Mouse (Mus musculus): ENCODE results near the gene Tmcc1. TPM values are rescaled to one million over a fixed set of nuclear protein-coding genes. Genes with fewer than 3 reads are reported as not detected.

Gene Tmcc1
- total RNA-seq, 2 experiments from 2014 or later: 26.0 to 26.4 TPM

DNA sequence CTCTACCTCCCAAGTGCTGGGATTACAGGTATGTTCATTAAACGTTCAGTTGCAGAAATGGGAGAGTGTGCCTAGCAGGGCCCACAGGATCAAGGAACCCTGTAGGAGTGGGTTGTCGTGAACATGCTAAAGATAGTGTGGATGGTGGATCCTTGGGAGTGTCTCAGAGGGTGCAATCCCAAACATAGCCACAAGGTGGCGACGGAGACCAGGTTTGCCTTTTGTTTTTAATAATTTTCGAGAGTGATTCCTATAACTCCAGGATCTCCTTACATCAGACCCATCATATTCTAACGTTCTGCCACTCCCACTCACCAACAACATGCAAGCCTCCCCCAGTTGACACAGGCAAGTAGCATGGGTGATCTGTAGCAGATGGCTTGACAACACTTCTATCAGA is 182.7 kb downstream of the Tmcc1 start:
- DNase-seq: peak; percentile 91

DNA sequence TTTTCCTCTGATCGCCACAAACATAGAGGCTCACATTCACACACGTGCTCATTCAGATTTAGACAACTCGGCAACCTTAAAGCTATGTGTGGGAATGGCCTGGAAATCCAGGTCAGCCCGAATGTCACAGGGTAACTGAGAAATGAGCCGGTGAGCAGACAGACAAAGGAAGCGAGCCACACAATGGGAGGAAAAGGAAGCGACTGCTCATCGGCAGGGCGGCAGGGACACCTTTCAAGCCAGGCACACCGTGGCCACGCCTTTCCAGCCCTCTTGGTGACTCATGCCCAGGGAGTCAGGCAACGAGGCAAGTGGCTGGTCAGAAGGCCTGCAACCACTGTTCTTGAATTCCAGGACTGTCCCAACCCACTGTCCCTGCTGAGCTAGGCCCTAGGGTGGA is 183.9 kb downstream of the Tmcc1 start:
- DNase-seq: peak; percentile 49

DNA sequence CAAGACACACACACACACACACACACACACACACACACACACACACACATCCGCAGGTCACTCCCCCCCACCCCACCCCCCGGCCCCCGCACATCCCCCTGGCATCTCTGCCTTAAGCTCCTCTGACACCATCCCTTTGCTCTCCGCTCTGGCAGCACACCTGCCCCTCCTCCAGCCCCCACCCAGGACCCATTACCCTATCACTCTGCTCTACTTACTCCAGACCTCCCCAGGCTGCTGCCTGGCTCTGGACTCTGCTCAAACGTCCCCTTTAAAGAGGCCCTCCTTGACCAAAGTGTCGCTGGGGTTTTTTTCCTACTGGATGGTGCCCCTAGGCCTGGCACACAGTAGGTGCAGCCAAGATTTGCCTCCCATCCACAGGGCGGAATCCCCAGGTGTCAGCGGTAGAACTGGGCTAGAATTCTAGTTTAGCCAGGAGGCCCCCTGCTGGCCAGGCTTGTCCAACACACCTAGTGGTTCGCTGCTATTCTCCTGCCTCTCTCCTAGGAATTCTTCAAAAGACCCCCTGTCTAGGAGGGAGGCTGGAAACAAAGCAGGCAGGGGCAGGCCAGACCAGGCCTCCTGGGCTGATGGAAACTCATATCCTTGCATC is 185.6 kb downstream of the Tmcc1 start:
- peak; percentile 85 for DNase-seq

DNA sequence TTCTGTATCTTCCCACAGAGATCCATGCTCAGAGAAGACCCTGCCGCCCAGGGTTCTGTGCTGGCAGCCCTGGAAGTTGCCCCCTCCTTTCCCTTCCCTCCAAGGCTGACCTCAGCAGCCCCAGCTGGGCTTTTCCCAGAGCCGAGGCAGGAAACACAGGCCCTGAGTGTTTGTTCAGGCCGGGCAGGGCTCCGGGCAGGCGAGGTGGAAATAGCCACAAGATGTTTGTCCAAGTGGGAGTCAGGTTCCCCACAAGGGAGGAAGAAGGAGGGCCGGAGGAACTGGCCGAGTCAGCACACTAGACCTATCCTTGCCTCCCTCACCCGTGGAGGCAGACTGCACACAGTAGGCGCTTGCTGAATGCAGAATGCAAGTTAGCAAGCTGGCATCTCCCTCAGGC is 186.6 kb downstream of the Tmcc1 start:
- peak; percentile 77 for DNase-seq

DNA sequence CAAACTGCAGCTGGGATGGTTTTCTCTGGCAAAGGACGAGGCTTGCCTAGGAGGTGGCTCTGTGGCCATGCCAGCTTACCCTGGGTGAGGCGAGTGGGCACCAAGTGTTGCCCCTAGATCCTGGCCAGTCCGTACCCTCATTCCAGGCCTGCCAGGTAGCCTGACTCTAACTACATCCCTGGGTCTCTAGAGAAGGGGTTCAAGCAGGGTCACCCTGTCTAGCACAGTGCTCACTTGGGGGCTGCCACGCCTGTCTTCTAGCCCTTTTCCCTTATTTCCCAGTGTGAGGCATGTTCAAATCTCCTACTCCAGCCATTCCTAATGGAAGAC is 187.4 kb downstream of the Tmcc1 start:
- DNase-seq: no peak

DNA sequence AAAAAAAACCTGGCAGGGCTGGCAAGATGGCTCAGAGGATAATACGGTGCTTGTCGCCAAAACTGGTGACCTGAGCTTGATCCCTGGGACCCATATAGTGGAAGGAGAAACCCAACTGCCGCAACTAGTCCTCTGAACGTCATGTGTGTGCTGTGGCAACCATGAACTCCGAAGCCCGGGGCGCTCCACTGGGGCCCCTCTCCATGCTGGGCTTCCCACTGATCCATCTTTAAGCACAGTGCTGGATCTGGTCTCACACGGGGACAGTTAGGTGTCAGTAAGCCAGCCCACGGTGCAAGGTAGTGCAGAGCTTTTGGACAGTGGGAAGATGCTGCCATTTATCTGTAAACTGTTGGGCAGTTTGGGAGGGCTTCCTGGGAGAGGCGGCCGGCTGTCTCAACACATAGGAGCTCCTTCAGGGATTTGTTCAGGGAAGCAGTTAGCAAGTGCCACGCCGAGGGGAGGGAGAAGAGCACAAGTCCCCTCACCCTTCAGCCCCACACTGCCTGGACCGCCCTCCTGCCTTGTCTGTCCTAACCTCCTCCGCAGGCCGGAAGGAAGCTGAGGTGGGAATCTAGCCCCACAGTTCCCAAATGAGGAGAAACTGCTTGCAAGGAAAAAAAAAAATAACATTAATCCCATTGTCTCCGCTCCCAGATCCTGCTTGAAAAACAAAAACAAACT is 187.9 kb downstream of the Tmcc1 start:
- peak; percentile 59 for DNase-seq

DNA sequence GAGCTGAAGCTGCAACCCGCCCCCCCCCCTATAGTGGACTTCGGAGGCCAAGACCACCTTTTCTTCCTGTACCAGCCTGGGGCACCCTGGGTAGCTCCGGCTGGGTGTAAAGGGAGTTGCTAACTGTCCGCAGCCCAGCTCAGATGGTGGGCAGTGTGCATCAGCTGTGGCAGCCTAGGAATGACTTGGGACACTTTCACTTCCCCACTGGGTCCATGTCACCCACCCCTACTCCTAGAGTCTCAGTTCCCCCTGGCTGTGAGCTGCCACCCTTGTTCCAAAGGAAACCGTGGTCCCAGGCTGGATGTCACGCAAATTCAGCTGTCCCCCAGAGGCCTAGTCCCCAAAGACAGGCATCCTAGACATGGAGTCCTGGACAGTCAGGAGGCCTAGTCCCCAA is 188.6 kb downstream of the Tmcc1 start:
- peak; percentile 21 for DNase-seq

DNA sequence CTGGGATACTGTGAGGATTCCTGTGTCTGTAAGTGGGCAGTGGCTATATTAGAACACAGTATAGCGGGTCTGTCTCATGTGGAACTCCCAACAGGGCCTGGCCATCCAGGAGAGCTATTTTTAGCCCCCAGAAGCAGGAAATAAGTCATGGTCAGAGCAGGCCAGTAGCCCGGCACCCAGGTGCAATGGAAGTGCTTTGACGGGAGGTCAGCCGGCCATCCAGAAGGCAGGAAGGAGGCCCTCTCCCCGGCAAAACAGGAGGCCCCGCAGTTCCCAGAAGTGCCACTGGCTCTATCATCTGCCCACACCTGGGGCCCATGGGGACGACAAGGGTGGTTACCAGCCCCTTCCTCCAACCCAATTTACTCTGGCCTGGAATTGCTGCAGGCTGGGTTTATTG is 189.2 kb downstream of the Tmcc1 start:
- DNase-seq: peak; percentile 59

DNA sequence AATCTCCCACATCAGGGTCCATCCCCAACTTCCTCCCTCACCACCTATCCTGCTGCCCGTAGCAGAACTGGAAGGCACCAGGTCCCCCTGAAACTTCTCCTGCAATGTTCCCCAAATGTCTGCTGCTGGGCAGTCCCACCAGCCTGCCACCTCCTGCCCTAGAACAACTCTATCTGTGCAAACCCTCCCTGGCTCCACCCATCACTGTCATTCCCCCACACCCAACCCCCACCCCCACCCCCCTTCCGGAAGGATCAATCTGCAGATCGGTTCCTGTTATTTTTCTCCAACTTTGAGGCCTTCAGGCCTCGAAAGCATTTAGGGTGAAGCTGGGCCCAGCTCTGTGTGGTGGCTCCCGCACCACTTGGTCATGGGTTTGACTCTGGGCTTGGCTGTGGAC is 189.8 kb downstream of the Tmcc1 start:
- peak; percentile 19 for DNase-seq

DNA sequence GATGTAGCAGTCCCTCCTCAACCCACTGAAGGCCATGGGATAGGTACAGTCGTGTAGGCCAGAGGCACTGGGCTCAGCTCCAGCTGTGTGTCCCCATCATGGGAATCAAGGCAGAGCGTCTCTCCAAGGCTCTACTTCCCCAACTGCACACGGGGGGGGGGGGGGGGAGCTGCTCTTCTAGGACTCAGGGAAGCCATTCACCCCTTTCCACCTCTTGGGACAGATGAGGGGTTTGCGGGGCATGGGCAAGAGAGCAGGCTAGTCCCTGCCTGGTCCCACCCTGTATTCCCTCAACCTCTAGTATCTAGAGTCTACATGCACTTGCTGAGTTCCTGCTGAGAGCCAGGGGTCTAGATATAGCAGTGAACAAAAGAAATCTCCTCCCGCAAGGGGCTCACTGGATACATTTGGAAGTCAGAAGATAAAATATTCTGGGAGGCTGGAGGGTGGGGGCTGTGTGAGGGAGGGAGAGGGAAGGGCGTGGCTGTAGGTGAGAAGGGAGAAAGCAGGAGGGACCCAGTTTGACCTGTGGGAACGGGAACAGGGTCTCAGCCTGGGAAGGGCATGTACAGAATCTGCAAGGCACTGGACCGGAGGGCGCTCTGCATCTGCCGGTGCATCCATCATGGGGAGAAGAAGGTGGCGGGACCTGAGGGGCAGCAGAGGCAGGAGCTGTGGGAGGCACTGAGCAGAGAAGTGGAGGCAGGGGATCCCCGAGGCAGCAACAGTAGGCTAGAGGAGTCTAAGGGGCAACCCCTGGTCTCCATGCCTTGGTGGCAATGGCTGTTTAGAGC is 190.8 kb downstream of the Tmcc1 start:
- no peak for DNase-seq

DNA sequence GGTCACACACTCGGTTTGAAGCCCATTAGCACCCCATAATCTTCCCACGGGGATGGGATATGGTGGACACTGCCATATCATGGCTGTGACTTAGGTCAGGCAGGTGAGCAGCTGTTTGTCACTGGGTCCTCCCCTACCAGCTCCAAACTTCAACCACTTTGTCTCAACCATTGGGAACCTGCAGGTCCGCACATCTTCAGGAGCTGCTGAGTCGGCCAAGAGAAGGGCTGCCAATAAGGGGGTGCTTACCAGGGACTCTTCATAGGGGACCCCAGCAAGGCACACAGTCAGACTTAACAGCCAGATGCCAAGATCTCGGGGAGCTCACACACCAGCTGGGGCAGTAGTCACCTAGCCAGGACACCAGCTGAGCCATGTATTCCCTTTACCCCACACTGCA is 192.4 kb downstream of the Tmcc1 start:
- DNase-seq: no peak

DNA sequence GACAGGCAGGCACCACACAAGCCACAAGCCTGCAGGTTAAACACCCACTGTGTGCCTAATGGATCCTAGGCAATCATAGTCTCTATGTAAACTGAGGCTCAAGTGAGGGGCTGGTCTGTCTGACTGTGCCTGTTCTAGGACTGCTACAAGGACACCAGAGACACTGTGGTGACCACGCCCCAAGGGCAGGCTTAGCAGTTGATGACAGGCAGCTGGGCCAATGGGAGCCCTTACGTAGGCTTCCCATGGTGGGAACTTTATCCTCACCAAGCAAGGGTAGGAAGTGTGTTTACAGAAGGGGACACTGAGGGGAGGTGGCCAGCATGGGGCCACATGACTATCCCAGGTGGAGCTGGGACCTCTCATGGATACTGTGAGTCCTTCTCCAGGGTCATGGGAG is 194.1 kb downstream of the Tmcc1 start:
- DNase-seq: no peak

DNA sequence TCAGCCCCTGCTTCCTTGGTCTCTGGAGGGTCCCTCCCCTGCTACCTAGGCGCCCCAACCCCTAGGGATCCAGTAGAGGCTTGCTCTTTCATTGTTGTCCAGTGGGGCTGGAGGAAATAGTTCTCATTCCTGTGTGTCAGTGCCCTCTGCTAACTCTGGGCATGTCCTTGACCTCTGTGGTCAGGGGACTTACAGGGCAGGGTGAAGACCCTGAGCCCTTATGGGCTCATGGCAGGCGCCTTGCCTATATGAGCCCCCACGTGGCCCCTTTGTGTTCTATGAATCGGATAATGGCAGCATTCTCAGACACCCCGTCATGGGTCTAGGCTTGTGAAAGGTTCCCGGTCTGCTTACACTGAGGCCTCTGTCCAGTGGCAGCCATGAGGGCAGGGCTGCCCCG is 194.5 kb downstream of the Tmcc1 start:
- no peak for DNase-seq

DNA sequence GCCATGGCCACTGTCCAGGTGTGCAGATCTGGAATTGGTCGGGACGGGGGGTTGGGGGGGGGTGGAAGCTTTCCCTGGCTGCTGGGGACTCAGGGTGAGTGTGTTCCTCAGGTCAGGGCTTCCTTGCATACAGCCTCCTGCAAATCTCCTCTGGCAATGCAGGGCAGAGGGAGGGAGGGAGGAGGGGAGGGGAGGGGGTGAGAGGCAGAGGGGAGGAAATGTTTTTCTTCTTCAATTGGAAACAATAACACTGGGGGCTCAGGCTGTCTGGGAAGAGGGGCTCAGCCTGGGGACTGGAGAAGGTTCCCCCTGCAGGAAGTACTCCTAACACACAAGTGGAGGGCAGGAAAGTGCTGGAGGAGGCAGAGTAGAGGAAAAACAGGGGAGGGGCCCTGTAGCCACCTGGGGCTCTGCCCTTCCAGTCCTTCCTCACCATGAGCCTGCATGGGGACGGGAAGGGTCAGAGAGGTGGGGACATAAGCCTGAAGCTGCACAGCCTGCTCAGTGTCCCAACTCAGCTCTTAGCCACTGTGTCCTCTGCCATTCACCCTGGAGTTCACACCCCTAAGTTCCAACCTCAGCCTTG is 195.5 kb downstream of the Tmcc1 start:
- no peak for DNase-seq

DNA sequence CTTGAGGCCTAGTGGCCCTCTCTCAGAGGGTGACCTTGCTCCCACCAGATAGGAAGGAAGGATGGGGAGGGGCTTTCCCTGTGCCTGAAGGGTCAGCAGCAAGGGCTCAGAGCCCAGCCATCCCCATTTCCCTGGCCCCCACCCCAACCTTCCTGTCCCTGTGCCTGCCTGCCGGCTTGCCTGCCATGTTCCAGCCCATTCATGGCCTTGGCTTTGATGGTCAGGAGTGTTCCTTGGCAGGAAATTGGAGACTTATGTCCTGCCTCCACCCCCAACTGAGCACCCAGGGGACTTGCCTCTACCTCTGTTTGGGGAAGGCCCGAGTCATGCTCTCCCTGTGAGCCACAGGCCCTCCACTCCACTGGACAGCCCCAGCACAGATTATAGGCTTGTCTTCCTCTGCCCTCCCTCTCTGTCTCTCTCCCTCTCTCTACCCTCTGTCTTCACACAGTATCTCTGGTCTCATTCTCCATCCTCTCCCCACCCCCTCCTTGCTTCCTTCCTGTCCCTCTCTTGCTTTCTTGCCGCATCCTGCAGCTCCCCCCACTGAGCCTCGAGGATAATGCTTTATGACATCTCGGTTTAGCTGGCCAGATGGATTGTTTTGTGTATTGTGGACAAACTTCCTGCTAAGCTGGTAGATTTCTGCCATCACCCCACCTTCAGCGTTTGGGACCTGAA is 197.0 kb downstream of the Tmcc1 start:
- DNase-seq: peak; percentile 64

DNA sequence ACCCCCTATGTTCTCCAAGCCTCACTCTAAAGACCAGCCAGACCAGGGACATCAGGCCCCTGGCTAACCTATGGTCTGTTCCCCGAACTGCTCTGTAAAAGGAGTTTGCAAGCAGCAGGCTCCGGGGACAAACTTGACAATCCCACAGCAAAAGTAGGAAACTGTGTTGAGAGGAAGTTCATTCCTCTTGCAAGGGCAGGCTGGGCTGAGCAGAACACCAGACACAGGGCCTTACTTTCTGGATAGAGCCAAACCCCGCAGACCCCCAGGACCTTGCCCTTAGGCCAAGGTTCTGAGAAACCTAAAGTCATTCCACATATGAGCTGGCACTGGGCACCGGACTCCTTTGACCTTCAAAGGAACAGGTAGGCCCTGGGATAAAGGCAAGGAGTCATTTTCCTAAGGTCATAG is 197.8 kb downstream of the Tmcc1 start:
- DNase-seq: no peak

DNA sequence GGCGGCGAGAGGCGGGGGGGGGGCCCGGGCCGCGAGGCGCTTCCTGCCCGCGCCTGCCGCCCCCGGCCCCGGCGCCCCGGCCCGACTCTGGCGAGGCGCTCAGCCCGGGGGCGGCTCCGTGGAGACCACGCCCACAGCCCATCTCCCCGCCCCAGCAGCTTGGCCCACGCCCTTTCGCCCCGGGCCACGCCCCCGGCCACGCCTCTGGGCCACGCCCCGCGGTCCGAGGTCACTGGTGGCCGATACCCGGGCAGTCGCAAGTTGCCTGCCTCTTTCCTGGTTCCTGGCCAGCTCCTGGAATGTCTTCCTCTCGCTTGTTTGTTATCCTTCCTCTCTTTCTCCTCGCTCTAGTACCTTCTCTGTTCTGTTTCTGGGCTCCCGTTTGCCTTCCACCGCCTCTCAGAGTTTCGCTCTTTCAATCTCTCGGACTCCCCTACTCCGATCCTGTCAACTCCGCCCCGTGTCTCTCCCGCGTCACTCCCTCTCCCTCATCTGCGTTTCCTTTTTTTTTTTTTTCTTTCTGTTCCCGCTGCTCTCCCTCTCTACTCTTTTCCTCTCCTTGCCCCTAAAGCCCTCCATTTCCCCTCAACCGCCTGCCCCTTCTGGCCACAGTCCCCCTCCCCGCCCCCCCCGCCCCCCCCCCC is 198.3 kb downstream of the Tmcc1 start, which contains the start of gene Plxnd1:
Gene Plxnd1, minus strand, starts transcription at position 129 of the 644 bp plus-strand sequence.
- DNase-seq: peak; percentile 96

DNA sequence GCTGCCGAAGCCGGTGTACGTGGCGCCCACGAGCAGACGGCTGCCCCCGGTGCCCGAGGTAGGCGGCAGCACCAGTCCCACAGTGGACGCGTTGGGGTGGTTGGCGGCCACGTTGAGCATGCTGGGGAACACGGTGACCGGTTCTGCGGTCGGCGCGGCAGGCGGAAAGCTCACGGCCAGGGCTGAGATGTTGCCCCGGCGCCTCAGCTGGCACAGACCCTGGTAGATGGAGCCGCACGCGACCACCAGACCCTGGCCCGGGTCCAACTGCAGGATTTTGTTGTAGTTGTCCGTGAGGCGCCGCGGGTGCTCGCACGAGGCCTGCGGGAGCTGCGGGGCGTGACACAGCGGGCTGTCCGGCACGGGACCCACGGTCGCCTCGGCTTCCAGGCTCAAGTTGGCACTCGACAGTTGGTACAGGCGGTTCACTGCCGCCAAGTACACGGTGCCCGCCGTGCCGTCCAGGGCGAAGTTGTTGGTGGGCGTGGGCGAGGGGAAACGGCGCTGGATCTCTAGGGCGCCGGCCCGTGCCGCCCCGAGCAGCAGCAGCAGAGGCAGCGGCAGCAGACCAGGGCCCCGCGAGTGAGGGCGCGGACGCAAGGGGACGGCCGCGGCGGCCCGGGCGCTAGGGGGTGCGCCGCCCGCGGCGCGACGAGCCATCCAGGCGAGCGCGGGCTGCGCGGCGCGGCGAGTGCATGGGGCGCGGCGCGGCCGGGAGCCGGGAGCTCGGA is 199.0 kb downstream of the Tmcc1 start:
- DNase-seq: peak; percentile 56

DNA sequence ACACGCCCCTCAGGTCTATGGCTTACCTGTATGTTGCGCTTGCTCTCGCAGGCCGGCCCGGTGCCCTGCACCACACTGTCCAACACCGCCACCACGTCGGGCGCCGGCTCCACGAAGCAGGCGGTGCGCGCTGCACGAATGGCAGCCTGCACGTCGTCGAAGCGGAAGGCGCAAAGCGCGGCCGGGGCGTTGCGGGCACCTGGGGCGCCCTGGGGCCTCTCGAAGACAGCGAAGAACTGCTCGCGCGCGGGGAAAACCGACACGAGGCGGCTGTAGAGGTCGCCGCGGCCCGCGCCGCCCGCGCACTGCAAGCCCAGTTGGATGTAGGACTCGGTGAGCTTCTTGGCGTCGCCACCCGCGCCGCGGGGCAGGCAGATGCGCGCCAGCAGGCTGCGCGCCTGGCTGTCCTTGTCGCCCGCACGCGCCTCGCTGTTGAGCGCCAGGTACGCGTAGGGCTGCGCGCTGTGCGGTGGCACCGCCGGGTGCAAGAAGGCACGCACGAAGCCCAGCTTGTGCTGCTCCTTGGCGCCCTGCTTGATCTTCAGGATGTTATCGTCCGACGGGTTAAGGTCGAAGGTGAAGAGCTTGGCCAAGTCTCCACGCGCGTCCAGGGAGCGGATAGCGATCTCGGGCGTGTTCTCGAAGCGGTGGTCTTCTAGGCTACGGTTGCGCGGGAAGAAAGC is 199.7 kb downstream of the Tmcc1 start:
- DNase-seq: no peak

DNA sequence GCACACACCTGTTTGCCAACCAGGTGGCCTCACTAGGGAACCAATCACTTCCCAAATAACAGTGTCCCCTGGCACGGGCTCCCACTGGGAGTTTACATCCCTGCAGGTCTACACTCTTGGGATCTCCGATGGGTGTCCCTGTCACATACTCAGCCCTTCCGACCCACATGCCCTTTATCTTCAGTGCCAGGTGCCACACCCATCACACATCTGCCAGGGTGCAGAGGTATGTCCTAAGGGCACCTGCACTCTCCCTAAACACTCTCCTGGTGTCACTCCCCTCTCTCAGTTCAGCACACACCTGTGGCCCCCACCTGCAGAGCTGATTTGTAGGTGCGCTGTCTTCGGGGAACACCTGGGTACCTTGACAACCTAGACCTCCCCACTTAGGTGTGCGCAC is 200.3 kb downstream of the Tmcc1 start:
- DNase-seq: no peak
